Mouse (Mus musculus) heart, embryonic 15.5 days (tissue): ENCODE measurements around the gene Itpr1. TPM values are rescaled to one million over a fixed set of nuclear protein-coding genes. Genes with fewer than 3 reads are reported as not detected.

Experiments
- ATAC-seq: fragments of 200-750 bp; cut with Nextera tagmentation; replicated peaks from 2 replicates; pipeline ENCODE4 v1.8.0; 2017; ENCODE audit warnings: low read depth, moderate TSS enrichment; ENCODE audit not compliant: insufficient number of reproducible peaks, insufficient read depth, low FRiP score
- H3K27ac ChIP-seq: fragments of 300-500 bp; sonication (generic); 2 replicates; pipeline ENCODE4 v1.5.1; 2015; ENCODE audit warnings: mild to moderate bottlenecking, inconsistent platforms
- H3K27me3 ChIP-seq: fragments of 300-500 bp; sonication (generic); 2 replicates; pipeline ENCODE4 v1.6.1; 2015; ENCODE audit warnings: inconsistent platforms
- H3K36me3 ChIP-seq: fragments of 300-500 bp; sonication (generic); 2 replicates; pipeline ENCODE4 v1.6.1; 2015; ENCODE audit warnings: mild to moderate bottlenecking, inconsistent platforms
- H3K4me1 ChIP-seq: fragments of 300-500 bp; sonication (generic); replicated peaks from 2 replicates; pipeline ENCODE4 v1.6.1; 2015; ENCODE audit warnings: inconsistent platforms
- H3K4me2 ChIP-seq: fragments of 300-500 bp; sonication (generic); 2 replicates; pipeline ENCODE4 v1.6.1; 2015; ENCODE audit warnings: inconsistent platforms, mild to moderate bottlenecking, moderate library complexity
- H3K4me3 ChIP-seq: fragments of 300-500 bp; sonication (generic); 2 replicates; pipeline ENCODE4 v1.5.1; 2015; ENCODE audit warnings: mild to moderate bottlenecking, inconsistent platforms
- H3K9ac ChIP-seq: fragments of 300-500 bp; sonication (generic); 2 replicates; pipeline ENCODE4 v1.6.1; 2015; ENCODE audit warnings: mild to moderate bottlenecking, inconsistent platforms
- H3K9me3 ChIP-seq: fragments of 300-500 bp; sonication (generic); replicated peaks from 2 replicates; pipeline ENCODE4 v1.6.1; 2016; ENCODE audit warnings: inconsistent platforms
- WGBS: fragments of 180-500 bp; shearing (Covaris S2); methylation state at CpG from one replicate; pipeline ENCODE4 v1.1.7; 2015; ENCODE audit warnings: mixed read lengths; 5-methylcytosine and 5-hydroxymethylcytosine counted together
- polyA plus RNA-seq: library from polyadenylated mRNA; unstranded; fragments of >200 nt; fragmentation: Nextera tagmentation; extraction: Ambion mirVana; gene quantifications from 2 replicates; pipeline ENCODE4 v1.2.1, GENCODE M21; 2015

Gene Itpr1
- polyA plus RNA-seq, 1 experiment from 2014 or later: 11.4 TPM

DNA sequence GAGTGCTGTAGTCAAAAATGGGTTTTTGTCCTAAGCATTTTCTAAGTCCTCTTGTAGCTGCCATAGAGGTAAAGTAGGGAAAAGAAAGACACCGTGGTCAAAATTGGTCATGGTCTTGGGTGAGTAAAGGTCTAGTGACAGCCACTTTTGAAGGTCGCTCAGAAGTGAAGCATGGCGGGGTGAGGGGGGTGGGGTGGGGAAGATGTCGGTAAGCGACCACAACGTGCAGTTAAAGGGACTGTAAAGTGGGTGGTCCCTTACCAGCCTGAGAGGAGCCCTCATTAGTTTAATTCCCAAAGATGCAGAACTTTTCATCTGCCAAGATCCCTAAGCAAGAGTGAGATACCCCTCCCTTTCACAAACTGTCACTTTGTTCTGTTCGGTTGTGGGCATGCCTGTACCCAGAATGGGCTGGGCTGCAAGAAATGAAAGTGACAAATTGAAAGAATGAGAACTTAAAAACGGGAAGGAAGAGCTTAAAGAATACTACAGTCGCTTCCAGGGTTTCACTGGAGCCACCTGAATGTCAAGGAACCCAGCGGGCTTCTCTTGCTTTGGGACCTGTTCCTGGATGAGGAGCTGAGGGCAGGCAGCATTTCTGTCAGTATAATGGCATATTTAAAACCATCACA lies 1.5 kb downstream of the Itpr1 start:
- H3K4me1 ChIP-seq: peaks cover 36% of the 10 kb centered on the region
- peak overlapping the region; percentile 98 for H3K4me3 ChIP-seq
- 0 out of 2 replicates have a peak, but pooled peaks cover 4% of the 10 kb centered on the region for H3K36me3 ChIP-seq
- H3K27ac ChIP-seq: peak overlapping the region; percentile 87
- no peak for ATAC-seq
- no peaks in the 10 kb centered on the region for H3K27me3 ChIP-seq
- H3K9ac ChIP-seq: peak overlapping the region; percentile 84
- peak overlapping the region; percentile 85 for H3K4me2 ChIP-seq
- no peaks in the 10 kb centered on the region for H3K9me3 ChIP-seq
- 9% methylated on average over 10 of the region's 10 CpGs for WGBS

DNA sequence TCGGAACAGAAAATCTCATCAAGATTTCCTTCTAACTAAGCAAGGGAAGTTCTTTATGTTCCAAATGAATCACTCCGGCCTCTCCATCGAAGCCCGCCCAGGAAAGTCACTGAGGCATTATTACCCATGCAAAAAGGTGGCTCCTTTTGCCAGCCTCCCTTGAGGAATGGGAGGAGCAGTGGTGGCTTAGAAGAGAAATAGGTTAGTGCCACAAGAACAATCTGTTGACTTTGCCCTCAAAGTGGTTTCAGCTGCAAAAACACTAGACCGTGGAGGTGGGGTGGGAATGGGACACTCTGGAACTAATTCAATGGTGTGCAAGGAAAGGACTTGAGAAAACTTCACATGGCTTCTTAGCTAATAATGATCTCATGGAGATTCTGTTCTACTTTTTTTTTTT lies 3.2 kb downstream of the Itpr1 start:
- peak overlapping the region; percentile 85; the same call in 1 of the 2 replicates for H3K4me2 ChIP-seq
- no peak overlapping the region for H3K4me3 ChIP-seq
- no peak for ATAC-seq
- no peaks in the 10 kb centered on the region for H3K9me3 ChIP-seq
- H3K27ac ChIP-seq: no peak overlapping the region
- 0 out of 2 replicates have a peak, but pooled peaks cover 4% of the 10 kb centered on the region for H3K36me3 ChIP-seq
- 82% methylated on average over 5 of the region's 5 CpGs for WGBS
- H3K4me1 ChIP-seq: peaks cover 34% of the 10 kb centered on the region
- H3K9ac ChIP-seq: no peak overlapping the region
- H3K27me3 ChIP-seq: no peaks in the 10 kb centered on the region

DNA sequence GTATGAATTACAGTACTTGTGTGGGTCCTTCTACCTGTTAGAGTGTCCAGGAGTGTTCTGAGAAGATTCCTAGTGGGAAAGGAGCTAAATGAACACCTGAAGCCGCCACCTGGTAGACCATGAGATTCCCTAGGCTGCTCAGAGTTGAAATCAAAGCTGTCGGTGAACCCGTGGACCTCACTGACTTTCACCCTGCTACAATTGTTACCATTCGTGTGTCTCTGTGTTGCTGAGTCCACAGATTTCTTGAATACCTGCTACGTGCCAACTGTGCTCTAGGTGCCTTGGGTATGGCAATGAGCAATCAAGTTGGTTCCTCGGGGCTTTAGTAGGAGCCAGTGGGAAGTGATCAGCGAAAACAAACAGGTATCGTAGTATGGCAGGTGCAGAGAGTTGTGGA lies 3.9 kb downstream of the Itpr1 start:
- Histone ChIP-seq H3K9ac (no peak overlapping the region), H3K27me3 (no peaks in the 10 kb centered on the region), H3K27ac (no peak overlapping the region), H3K36me3 (0 out of 2 replicates have a peak, but pooled peaks cover 4% of the 10 kb centered on the region), H3K4me2 (no peak overlapping the region), H3K4me3 (no peak overlapping the region), H3K9me3 (no peaks in the 10 kb centered on the region), H3K4me1 (peaks cover 31% of the 10 kb centered on the region)
- 90% methylated on average over 8 of the region's 8 CpGs for WGBS
- no peak for ATAC-seq

DNA sequence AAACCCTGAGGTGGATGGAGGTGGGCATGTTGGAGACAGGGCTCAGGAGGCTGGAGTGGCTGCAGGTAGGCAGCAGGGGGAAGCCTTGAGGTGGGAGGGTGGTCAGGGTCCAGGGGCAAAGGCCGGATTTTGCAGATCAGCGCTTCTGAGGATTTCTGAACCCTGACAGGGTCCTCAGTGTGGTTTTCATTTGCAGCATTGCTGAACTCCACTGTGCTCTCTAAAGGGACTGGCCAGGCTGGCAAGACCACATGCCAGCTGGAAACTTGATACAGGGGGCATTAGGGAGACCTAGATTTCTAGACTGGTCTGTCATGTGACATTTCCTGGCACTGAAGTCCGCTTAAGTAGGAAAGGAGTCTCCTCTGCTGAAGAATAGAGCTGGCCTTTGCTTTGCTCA lies 5.1 kb downstream of the Itpr1 start:
- WGBS: 86% methylated on average over 3 of the region's 3 CpGs
- no peak overlapping the region for H3K4me3 ChIP-seq
- no peak for ATAC-seq
- H3K9ac ChIP-seq: no peak overlapping the region
- H3K27ac ChIP-seq: no peak overlapping the region
- H3K9me3 ChIP-seq: no peaks in the 10 kb centered on the region
- H3K4me1 ChIP-seq: peaks cover 37% of the 10 kb centered on the region
- H3K4me2 ChIP-seq: no peak overlapping the region
- H3K36me3 ChIP-seq: 0 out of 2 replicates have a peak, but pooled peaks cover 4% of the 10 kb centered on the region
- H3K27me3 ChIP-seq: no peaks in the 10 kb centered on the region

DNA sequence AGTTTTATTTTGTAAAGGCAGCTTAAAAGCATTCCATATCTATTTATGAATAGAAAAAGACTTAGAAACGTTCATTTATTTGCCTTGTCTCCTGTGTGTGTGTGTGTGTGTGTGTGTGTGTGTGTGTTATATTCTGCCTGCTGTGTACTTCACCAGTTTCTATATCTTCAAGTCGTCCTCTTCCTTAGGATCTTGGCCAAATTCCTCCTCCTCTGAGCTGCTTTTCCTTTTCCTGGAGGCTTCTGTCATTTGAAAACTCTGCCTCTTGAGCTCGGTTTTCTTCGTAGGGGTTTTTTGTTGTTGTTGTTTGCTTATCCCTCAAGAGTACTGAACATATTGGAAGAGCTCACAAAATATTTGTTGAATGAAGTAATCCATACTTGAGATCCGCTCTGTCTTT lies 9.5 kb downstream of the Itpr1 start:
- no peak overlapping the region for H3K4me3 ChIP-seq
- no peak for ATAC-seq
- H3K4me2 ChIP-seq: no peak overlapping the region
- 0 out of 2 replicates have a peak, but pooled peaks cover 4% of the 10 kb centered on the region for H3K36me3 ChIP-seq
- H3K9ac ChIP-seq: no peak overlapping the region
- H3K27ac ChIP-seq: no peak overlapping the region
- peaks cover 26% of the 10 kb centered on the region for H3K4me1 ChIP-seq
- 51% methylated on average over 5 of the region's 5 CpGs for WGBS
- no peaks in the 10 kb centered on the region for H3K27me3 ChIP-seq
- H3K9me3 ChIP-seq: no peaks in the 10 kb centered on the region

DNA sequence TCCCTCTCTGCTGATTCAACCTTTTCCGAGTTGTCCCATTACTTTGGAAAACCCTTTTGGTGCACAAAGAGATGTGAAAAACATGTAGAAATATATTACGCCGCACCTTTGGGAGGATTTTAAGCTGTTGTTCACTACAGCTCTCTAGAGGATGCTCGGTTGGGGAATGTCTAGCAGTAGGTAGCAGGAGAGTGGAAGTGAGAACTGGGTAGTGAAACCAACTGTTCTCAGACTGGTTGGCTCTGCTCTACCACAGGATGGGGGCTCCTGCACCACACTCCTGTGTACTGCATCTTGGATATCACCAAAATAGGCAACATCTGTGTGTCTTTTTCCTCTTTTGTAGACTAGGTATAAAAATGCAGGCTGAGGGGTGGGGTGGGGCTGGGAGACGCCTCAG lies 10.0 kb downstream of the Itpr1 start:
- no peak for ATAC-seq
- H3K27ac ChIP-seq: no peak overlapping the region
- H3K9me3 ChIP-seq: no peaks in the 10 kb centered on the region
- H3K4me2 ChIP-seq: no peak overlapping the region
- 92% methylated on average over 5 of the region's 5 CpGs for WGBS
- peaks cover 30% of the 10 kb centered on the region for H3K4me1 ChIP-seq
- no peak overlapping the region for H3K9ac ChIP-seq
- no peaks in the 10 kb centered on the region for H3K27me3 ChIP-seq
- no peak overlapping the region for H3K4me3 ChIP-seq
- H3K36me3 ChIP-seq: 0 out of 2 replicates have a peak, but pooled peaks cover 4% of the 10 kb centered on the region

DNA sequence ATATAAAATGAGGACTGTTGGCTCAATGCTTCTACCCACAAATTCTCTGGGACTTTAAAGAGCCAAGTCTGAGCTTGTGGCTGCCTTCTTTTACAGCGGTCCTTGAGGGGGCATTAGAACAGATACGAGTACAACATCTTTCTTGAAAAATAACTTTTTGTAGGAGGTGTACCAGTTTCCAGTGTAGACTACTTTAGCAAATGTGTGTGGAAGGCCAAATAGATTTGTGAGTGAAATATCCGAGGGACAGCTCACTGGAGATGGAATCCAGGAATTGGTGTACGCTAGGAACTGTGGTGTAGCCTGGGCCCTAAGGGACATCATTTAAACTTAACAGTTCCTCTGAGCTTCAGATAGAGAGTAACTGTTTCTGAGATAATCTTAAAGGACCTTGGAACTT lies 11.5 kb downstream of the Itpr1 start:
- H3K4me2 ChIP-seq: no peak overlapping the region
- WGBS: 86% methylated on average over 4 of the region's 4 CpGs
- H3K36me3 ChIP-seq: no peaks in the 10 kb centered on the region
- H3K27ac ChIP-seq: 0 out of 2 replicates have a peak overlapping the region, but pooled peaks have one; percentile 10
- no peaks in the 10 kb centered on the region for H3K9me3 ChIP-seq
- no peak overlapping the region for H3K9ac ChIP-seq
- no peak overlapping the region for H3K4me3 ChIP-seq
- H3K27me3 ChIP-seq: no peaks in the 10 kb centered on the region
- ATAC-seq: no peak
- H3K4me1 ChIP-seq: peaks cover 34% of the 10 kb centered on the region

DNA sequence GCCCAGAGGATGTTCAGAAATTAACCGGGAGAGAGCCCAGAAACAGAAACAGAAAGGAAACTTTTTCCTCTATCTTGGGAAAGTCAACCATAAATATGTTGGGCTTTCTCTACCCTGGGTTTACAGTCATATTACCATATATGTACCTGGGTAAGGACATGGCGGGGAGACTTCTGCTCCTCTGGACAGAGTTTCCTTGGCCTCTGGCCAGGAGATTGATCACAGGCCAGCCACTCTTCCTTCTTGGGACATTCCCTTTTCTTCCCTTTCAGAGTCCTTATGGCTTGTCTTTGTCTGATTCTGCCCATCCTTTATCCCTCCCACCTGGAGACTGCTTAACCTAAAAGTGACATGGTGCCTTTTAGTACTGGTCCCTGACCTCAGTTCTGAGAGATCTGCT lies 12.1 kb downstream of the Itpr1 start:
- no peak for ATAC-seq
- Histone ChIP-seq H3K36me3 (no peaks in the 10 kb centered on the region), H3K27ac (no peak overlapping the region), H3K4me3 (no peak overlapping the region), H3K27me3 (no peaks in the 10 kb centered on the region), H3K9ac (no peak overlapping the region), H3K9me3 (no peaks in the 10 kb centered on the region), H3K4me2 (no peak overlapping the region), H3K4me1 (peaks cover 34% of the 10 kb centered on the region)
- WGBS: 82% methylated on average over 2 of the region's 2 CpGs

DNA sequence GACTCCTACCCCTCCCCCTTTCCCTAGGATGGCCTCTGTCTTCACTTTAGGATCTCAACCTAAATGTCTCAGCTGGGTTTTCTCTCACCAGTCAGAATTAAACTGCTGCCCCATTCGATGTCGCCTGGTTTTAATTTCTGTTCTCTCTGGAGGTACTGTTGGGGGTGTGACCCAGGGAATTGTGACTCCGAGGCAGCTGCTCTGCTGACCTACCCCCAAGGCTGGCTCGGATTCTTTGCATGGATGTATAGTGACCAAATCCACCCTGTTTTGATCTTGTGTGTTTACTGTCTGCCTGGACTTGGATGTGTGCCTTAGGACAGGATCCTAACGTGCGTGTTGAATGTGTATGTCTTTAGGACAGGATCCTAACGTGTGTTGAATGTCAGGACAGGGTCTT lies 13.3 kb downstream of the Itpr1 start:
- no peak overlapping the region for H3K27ac ChIP-seq
- ATAC-seq: no peak
- 66% methylated on average over 7 of the region's 7 CpGs for WGBS
- H3K36me3 ChIP-seq: no peaks in the 10 kb centered on the region
- no peak overlapping the region for H3K9ac ChIP-seq
- no peaks in the 10 kb centered on the region for H3K9me3 ChIP-seq
- H3K27me3 ChIP-seq: no peaks in the 10 kb centered on the region
- no peak overlapping the region for H3K4me2 ChIP-seq
- peaks cover 34% of the 10 kb centered on the region for H3K4me1 ChIP-seq
- H3K4me3 ChIP-seq: no peak overlapping the region

DNA sequence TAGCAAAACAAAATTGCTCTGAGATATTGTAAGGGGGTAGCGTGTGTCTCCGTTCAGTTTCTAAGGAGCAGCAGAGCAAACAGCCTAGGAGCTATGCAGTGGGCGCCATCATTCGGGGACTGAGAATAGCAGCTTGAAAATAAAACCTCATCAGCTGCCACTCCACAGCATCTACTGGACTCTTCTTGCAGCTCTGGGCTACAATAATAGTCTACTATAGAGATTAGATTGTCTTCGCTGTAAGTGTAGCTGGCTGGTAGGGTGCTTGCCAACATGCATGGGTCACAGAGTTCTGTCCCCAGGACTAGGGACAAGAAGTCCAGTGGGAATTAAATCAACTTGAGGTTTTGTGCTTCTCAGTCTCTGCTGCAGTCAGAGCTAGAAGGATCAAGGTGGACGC lies 14.6 kb downstream of the Itpr1 start:
- no peak overlapping the region for H3K4me3 ChIP-seq
- H3K27ac ChIP-seq: no peak overlapping the region
- H3K4me2 ChIP-seq: no peak overlapping the region
- no peaks in the 10 kb centered on the region for H3K36me3 ChIP-seq
- 57% methylated on average over 6 of the region's 6 CpGs for WGBS
- H3K9ac ChIP-seq: no peak overlapping the region
- no peaks in the 10 kb centered on the region for H3K27me3 ChIP-seq
- H3K9me3 ChIP-seq: no peaks in the 10 kb centered on the region
- ATAC-seq: no peak
- peaks cover 33% of the 10 kb centered on the region for H3K4me1 ChIP-seq

DNA sequence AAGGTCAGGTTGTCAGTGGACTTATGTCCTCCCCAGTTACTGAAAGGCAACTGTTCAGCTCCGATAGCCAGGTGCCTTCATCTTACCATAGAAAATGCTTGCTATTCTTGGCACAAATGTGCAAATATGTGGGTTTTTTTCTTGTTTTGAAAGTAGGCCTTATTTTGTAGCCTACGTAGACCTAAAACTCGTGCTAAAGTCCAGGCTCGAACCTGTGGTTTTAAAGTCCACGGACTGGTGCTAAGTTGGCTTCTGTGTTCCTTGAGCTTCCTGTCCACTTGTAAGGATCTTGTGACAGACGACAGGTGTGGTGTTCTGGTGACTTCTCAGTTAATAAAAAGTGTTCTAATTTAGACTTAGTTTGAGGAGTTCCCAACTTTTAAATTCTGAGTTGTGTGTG lies 15.2 kb downstream of the Itpr1 start:
- H3K4me1 ChIP-seq: peaks cover 37% of the 10 kb centered on the region

DNA sequence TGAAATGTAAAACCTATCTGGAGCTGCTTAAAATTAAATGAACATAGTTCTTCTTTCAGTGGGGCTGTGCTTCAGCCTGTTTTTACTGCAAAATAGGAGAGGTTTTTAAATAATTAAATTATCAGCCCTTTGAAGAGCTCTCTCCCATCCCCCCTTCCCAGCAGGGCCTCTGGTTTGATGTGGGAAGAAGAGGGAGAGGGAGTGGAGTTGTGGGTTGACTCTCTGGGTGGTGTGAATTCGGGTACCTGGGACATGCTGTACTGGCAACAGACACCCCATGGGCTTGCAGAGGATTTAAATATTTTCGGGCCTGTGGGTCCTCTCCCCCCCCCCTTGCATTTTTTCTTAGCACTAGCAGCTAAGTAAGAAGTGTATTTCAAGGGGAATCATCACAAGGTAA lies 15.7 kb downstream of the Itpr1 start:
- Histone ChIP-seq H3K36me3 (no peaks in the 10 kb centered on the region), H3K27ac (no peak overlapping the region), H3K4me1 (peaks cover 42% of the 10 kb centered on the region), H3K9me3 (no peaks in the 10 kb centered on the region), H3K9ac (no peak overlapping the region), H3K4me2 (no peak overlapping the region), H3K27me3 (no peaks in the 10 kb centered on the region), H3K4me3 (no peak overlapping the region)
- WGBS: 20% methylated on average over 2 of the region's 2 CpGs
- no peak for ATAC-seq

More for the DNA sequence above, 15.2 kb downstream of the Itpr1 start:
- Histone ChIP-seq H3K27me3 (no peaks in the 10 kb centered on the region), H3K36me3 (no peaks in the 10 kb centered on the region), H3K9me3 (no peaks in the 10 kb centered on the region), H3K27ac (no peak overlapping the region), H3K4me3 (no peak overlapping the region), H3K9ac (no peak overlapping the region), H3K4me2 (no peak overlapping the region)
- 64% methylated on average over 6 of the region's 6 CpGs for WGBS
- no peak for ATAC-seq
